Mouse (Mus musculus) spleen, adult 2 months (tissue): ENCODE results near the gene Acacb. TPM values are rescaled to one million over a fixed set of nuclear protein-coding genes. Genes with fewer than 3 reads are reported as not detected.

Experiments
- DNase-seq, 2 experiments: peaks; one replicate each; pipeline versions ENCODE4 v3.0.0 to v3.0.0-alpha.2; 2012 to 2021; ENCODE audit warnings: low spot score in 2 of 2, low read depth in 1 of 2
- H3K27ac ChIP-seq: fragments of 200-500 bp; 2 replicates; pipeline ENCODE4 v1.5.1; 2012; ENCODE audit warnings: low read length, inconsistent platforms; ENCODE audit not compliant: insufficient read depth
- H3K27me3 ChIP-seq: fragments of 200-500 bp; 2 replicates; pipeline ENCODE4 v1.6.1; 2012; ENCODE audit warnings: mild to moderate bottlenecking, moderate library complexity, low read length, inconsistent platforms; ENCODE audit not compliant: control insufficient read depth, insufficient read depth
- H3K36me3 ChIP-seq: fragments of 200-500 bp; 2 replicates; pipeline ENCODE4 v1.6.1; 2012; ENCODE audit warnings: mild to moderate bottlenecking, low read length, inconsistent platforms; ENCODE audit not compliant: control insufficient read depth, insufficient read depth
- H3K4me1 ChIP-seq: fragments of 200-500 bp; 2 replicates; pipeline ENCODE4 v1.6.1; 2011; ENCODE audit warnings: inconsistent platforms; ENCODE audit not compliant: control insufficient read depth, insufficient read depth, insufficient read length
- H3K4me3 ChIP-seq: fragments of 200-500 bp; 2 replicates; pipeline ENCODE4 v1.5.1; 2011; ENCODE audit warnings: mild to moderate bottlenecking, inconsistent platforms; ENCODE audit not compliant: insufficient read depth, insufficient read length; ENCODE audit errors: extremely low read depth
- CTCF ChIP-seq: fragments of 200-500 bp; IDR thresholded peaks from 2 replicates; pipeline ENCODE4 v1.5.1; 2011; ENCODE audit warnings: mild to moderate bottlenecking, inconsistent platforms; ENCODE audit not compliant: insufficient read depth, insufficient read length, insufficient replicate concordance; ENCODE audit errors: extremely low read depth
- POLR2A ChIP-seq: fragments of 200-500 bp; IDR thresholded peaks from 2 replicates; pipeline ENCODE4 v1.6.1; 2011; ENCODE audit warnings: low read depth, low read length, inconsistent platforms
- WGBS: fragments of 180-500 bp; shearing (Covaris S2); methylation state at CpG from one replicate; pipeline ENCODE4 v1.1.7; 2018; 5-methylcytosine and 5-hydroxymethylcytosine counted together
- polyA plus RNA-seq: library from polyadenylated mRNA; depleted of rRNA; stranded (reverse); fragments of >200 nt; gene quantifications from 2 replicates; pipeline ENCODE4 v1.2.3, GENCODE M21; 2012

Gene Acacb
- polyA plus RNA-seq, 1 experiment = 9.3 TPM

- WGBS = 3% methylated on average over 69 of the region's 69 CpGs
- H3K27ac ChIP-seq = peak within 1 kb of the TSS; percentile 79
Measured at GRCm38 (mm10) chr5:114127374-114128349, 18.7 kb upstream of the Acacb start, which contains the start of gene Alkbh2. TSS of gene Alkbh2 (minus strand) at chr5:114128218.

GRCm38 (mm10) chr5:114129550-114130210 lies 16.7 kb upstream of the Acacb start:
- H3K27ac ChIP-seq = no peak overlapping the region
- H3K4me3 ChIP-seq = no peak overlapping the region; the same call in 1 of the 2 replicates
- TF ChIP-seq CTCF (no peak), POLR2A (no peak)
- H3K27me3 ChIP-seq = no peaks in the 10 kb centered on the region
- H3K36me3 ChIP-seq = no peaks in the 10 kb centered on the region
- DNase-seq = no peak
- peaks cover 10% of the 10 kb centered on the region for H3K4me1 ChIP-seq
- WGBS = 80% methylated on average over 15 of the region's 15 CpGs

More at GRCm38 (mm10) chr5:114127374-114128349, 18.7 kb upstream of the Acacb start, which contains the start of gene Alkbh2:
- Histone ChIP-seq H3K4me3 (peak within 1 kb of the TSS; percentile 75), H3K36me3 (peaks cover 12% of the 10 kb centered on the region), H3K27me3 (no peaks in the 10 kb centered on the region), H3K4me1 (peaks cover 10% of the 10 kb centered on the region)
- peak; percentile 55 to 77 for DNase-seq
- TF ChIP-seq POLR2A = no peak
- TF ChIP-seq CTCF = peak; percentile 99

GRCm38 (mm10) chr5:114130211-114130605 lies 16.1 kb upstream of the Acacb start, which contains the start of gene Ung:
TSS of gene Ung (plus strand) at chr5:114130386.
- under 1% methylated on average over 29 of the region's 29 CpGs for WGBS
- TF ChIP-seq POLR2A (no peak), CTCF (no peak)
- Histone ChIP-seq H3K4me1 (peaks cover 10% of the 10 kb centered on the region), H3K27ac (peak within 1 kb of the TSS; percentile 69), H3K4me3 (peak within 1 kb of the TSS; percentile 95), H3K27me3 (no peaks in the 10 kb centered on the region), H3K36me3 (no peaks in the 10 kb centered on the region)
- DNase-seq = peak; percentile 45 to 69

- Histone ChIP-seq H3K36me3 (no peaks in the 10 kb centered on the region), H3K4me3 (peak overlapping the region; percentile 95), H3K4me1 (peaks cover 10% of the 10 kb centered on the region), H3K27ac (peak overlapping the region; percentile 69), H3K27me3 (no peaks in the 10 kb centered on the region)
- no peak for TF ChIP-seq CTCF
- TF ChIP-seq POLR2A = no peak; the same call in 1 of the 2 replicates
- DNase-seq = peak; percentile 82 to 90
- WGBS = under 1% methylated on average over 87 of the region's 87 CpGs
Measured at GRCm38 (mm10) chr5:114130698-114131520, 15.4 kb upstream of the Acacb start.

DNA sequence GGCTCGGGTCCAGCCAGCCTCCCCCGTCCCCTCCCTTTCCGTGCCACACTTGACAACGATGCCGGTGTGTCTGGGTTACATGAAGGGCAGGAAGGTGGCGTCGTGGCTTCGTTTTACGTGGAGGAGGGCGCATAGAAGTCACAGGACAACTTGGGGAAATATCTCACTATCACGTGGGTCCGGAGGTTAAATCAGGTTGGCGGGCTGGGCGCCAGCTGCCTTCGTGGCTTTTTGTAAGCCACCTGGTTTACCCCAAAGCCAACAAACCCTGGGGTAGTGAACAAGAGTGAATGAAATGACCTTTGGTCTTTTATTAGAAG lies 14.9 kb upstream of the Acacb start:
- H3K4me1 ChIP-seq = peaks cover 10% of the 10 kb centered on the region

GRCm38 (mm10) chr5:114132841-114133240 lies 13.5 kb upstream of the Acacb start:
- Histone ChIP-seq H3K27ac (no peak overlapping the region), H3K4me3 (no peak overlapping the region), H3K4me1 (peaks cover 10% of the 10 kb centered on the region), H3K36me3 (0 out of 2 replicates have a peak, but pooled peaks cover 2% of the 10 kb centered on the region), H3K27me3 (no peaks in the 10 kb centered on the region)
- WGBS = 94% methylated on average over 6 of the region's 6 CpGs
- DNase-seq = no peak
- no peak for TF ChIP-seq CTCF
- no peak for TF ChIP-seq POLR2A

More for the DNA sequence above, 14.9 kb upstream of the Acacb start:
- Histone ChIP-seq H3K36me3 (no peaks in the 10 kb centered on the region), H3K27ac (peak overlapping the region; percentile 69), H3K27me3 (no peaks in the 10 kb centered on the region), H3K4me3 (peak overlapping the region; percentile 95)
- DNase-seq = peak; percentile 39 to 78
- WGBS = under 1% methylated on average over 15 of the region's 15 CpGs
- TF ChIP-seq CTCF = no peak
